Mouse (Mus musculus) intestine, embryonic 14.5 days (tissue): Measurements from ENCODE around the gene Gm7361. TPM values are rescaled to one million over a fixed set of nuclear protein-coding genes. Genes with fewer than 3 reads are reported as not detected.

Experiments
- ATAC-seq: fragments of 200-750 bp; cut with Nextera tagmentation; replicated peaks from 2 replicates; pipeline ENCODE4 v1.8.0; 2017; ENCODE audit warnings: low read depth, moderate number of reproducible peaks, moderate TSS enrichment, moderate library complexity; ENCODE audit not compliant: low FRiP score, low TSS enrichment
- DNase-seq: peaks from one replicate; pipeline ENCODE4 v3.0.0-alpha.2; 2018; ENCODE audit warnings: low spot score
- H3K27ac ChIP-seq: fragments of 300-500 bp; sonication (generic); 2 replicates; pipeline ENCODE4 v1.5.1; 2014; ENCODE audit warnings: low read depth, mild to moderate bottlenecking, control low read depth
- H3K27me3 ChIP-seq: fragments of 300-500 bp; sonication (generic); replicated peaks from 2 replicates; pipeline ENCODE4 v1.6.1; 2014; ENCODE audit warnings: low read length, control low read depth; ENCODE audit not compliant: control insufficient read depth, insufficient read depth
- H3K36me3 ChIP-seq: fragments of 300-500 bp; sonication (generic); 2 replicates; pipeline ENCODE4 v1.6.1; 2014; ENCODE audit warnings: low read length, control low read depth; ENCODE audit not compliant: control insufficient read depth, insufficient read depth
- H3K4me1 ChIP-seq: fragments of 300-500 bp; sonication (generic); replicated peaks from 2 replicates; pipeline ENCODE4 v1.6.1; 2014; ENCODE audit warnings: low read length, control low read depth, mixed read lengths; ENCODE audit not compliant: control insufficient read depth, insufficient read depth
- H3K4me2 ChIP-seq: fragments of 300-500 bp; sonication (generic); 2 replicates; pipeline ENCODE4 v1.6.1; 2014; ENCODE audit warnings: low read length
- H3K4me3 ChIP-seq: fragments of 300-500 bp; sonication (generic); 2 replicates; pipeline ENCODE4 v1.5.1; 2014; ENCODE audit warnings: low read depth, low read length, control low read depth, mixed read lengths
- H3K9ac ChIP-seq: fragments of 300-500 bp; sonication (generic); 2 replicates; pipeline ENCODE4 v1.6.1; 2014; ENCODE audit warnings: mild to moderate bottlenecking, low read length
- H3K9me3 ChIP-seq: fragments of 300-500 bp; sonication (generic); 2 replicates; pipeline ENCODE4 v1.6.1; 2016; ENCODE audit warnings: low read length, control low read depth; ENCODE audit not compliant: control insufficient read depth
- WGBS: fragments of 180-500 bp; shearing (Covaris S2); extraction: QIAGEN DNeasy Blood & Tissue Kit; methylation state at CpG from one replicate; pipeline ENCODE4 v1.1.7; 2014; 5-methylcytosine and 5-hydroxymethylcytosine counted together
- polyA plus RNA-seq: library from polyadenylated mRNA; unstranded; fragments of >200 nt; fragmentation: Nextera tagmentation; extraction: Ambion mirVana; gene quantifications from 2 replicates; pipeline ENCODE4 v1.2.1, GENCODE M21; 2014

The Gm7361 gene
- polyA plus RNA-seq, 1 experiment from 2014 or later, result 0.11 TPM

GRCm38 (mm10) chr5:26293258-26293657 lies 35.8 kb downstream of the Gm7361 start:
- H3K36me3 ChIP-seq, result no peaks in the 10 kb centered on the region
- no peak for ATAC-seq

More at GRCm38 (mm10) chr5:26293258-26293657, 35.8 kb downstream of the Gm7361 start:
- Histone ChIP-seq H3K4me1 (no peaks in the 10 kb centered on the region), H3K9me3 (no peaks in the 10 kb centered on the region), H3K9ac (no peak overlapping the region), H3K4me2 (no peak overlapping the region), H3K4me3 (no peak overlapping the region), H3K27ac (no peak overlapping the region), H3K27me3 (no peaks in the 10 kb centered on the region)
- no peak for DNase-seq
- WGBS, result 33% methylated on average over 1 of the region's 1 CpGs

Other genes starting within 250 kb of the Gm7361 start
- gene Gm5862, start 234.8 kb upstream of the Gm7361 start, polyA plus RNA-seq, result not detected in 2 replicates
- gene Speer4a, start 218.1 kb upstream of the Gm7361 start, polyA plus RNA-seq, result 0.09 and 0.20 TPM in 2 replicates
- gene Gm7347, start 199.1 kb upstream of the Gm7361 start, polyA plus RNA-seq, result 0.13 TPM in 1 of 2 replicates, not detected in the other
- 0.05 TPM in 1 of 2 replicates, not detected in the other for gene Gm10471, start 168.4 kb upstream of the Gm7361 start, polyA plus RNA-seq
- not detected in 2 replicates for gene 5031410I06Rik, start 152.3 kb upstream of the Gm7361 start, polyA plus RNA-seq
- not detected in 2 replicates for gene Gm10220, start 136.3 kb upstream of the Gm7361 start, polyA plus RNA-seq